In genomic region chr11:36635082-36635481, GRCm38 (mm10) we compare ENCODE assay signal across 17 mouse cellular contexts.
DNase-seq lines count a peak whose midpoint lies in the region; ATAC-seq lines count a peak whose summit lies in the region.
"Had no signal": no experiment of that assay in that cellular context is flagged by ENCODE, and none has a peak within 500 bp of the region (broad histone marks: within the 10 kb centered on the region; RNA-seq: fewer than 3 reads in every experiment).

No protein-coding gene starts in this region.

- H3K4me2 ChIP-seq in forebrain, embryonic 14.5 days (ENCODE audit: low read length), result no peak overlapping the region
- no peak overlapping the region for H3K4me2 ChIP-seq in forebrain, embryonic 13.5 days
- peak overlapping the region; percentile 39 for H3K4me2 ChIP-seq in heart, embryonic 16.5 days (ENCODE audit: low read depth, low read length)
- no peak overlapping the region for H3K4me2 ChIP-seq in midbrain, embryonic 12.5 days (replicated peaks)
- H3K4me2 ChIP-seq in midbrain, embryonic 16.5 days (ENCODE audit: low read length), result no peak overlapping the region
- peak overlapping the region; percentile 13; the same call in 1 of the 2 replicates for H3K4me2 ChIP-seq in midbrain, embryonic 14.5 days (ENCODE audit: low read length)
- H3K4me2 ChIP-seq: intestine, embryonic 15.5 days; liver, embryonic 13.5 days had no signal

- no peaks in the 10 kb centered on the region for H3K27me3 ChIP-seq in forebrain, embryonic 14.5 days (replicated peaks; ENCODE audit: control insufficient read depth, insufficient read depth, low read length)
- H3K27me3 ChIP-seq in forebrain, embryonic 13.5 days, result no peaks in the 10 kb centered on the region
- no peaks in the 10 kb centered on the region for H3K27me3 ChIP-seq in heart, embryonic 16.5 days (ENCODE audit: control insufficient read depth, insufficient read depth, low read length)
- H3K27me3 ChIP-seq in midbrain, embryonic 12.5 days, result no peaks in the 10 kb centered on the region
- no peaks in the 10 kb centered on the region for H3K27me3 ChIP-seq in midbrain, embryonic 16.5 days (ENCODE audit: control insufficient read depth, insufficient read depth, low read depth, low read length)
- H3K27me3 ChIP-seq in midbrain, embryonic 14.5 days (ENCODE audit: control insufficient read depth, insufficient read depth, low read length), result no peaks in the 10 kb centered on the region
- H3K27me3 ChIP-seq: intestine, embryonic 15.5 days; liver, embryonic 13.5 days had no signal

- intact Hi-C loops in heart, postnatal 14 days (cut with DNase I), result no loop called here

- peaks cover 10% of the 10 kb centered on the region for H3K4me1 ChIP-seq in forebrain, embryonic 14.5 days (ENCODE audit: control insufficient read depth, insufficient read depth, low read length)
- peaks cover 14% of the 10 kb centered on the region; the same call in 1 of the 2 replicates for H3K4me1 ChIP-seq in forebrain, embryonic 13.5 days
- peaks cover 9% of the 10 kb centered on the region for H3K4me1 ChIP-seq in heart, embryonic 16.5 days (ENCODE audit: control insufficient read depth, insufficient read depth, low read length)
- peaks cover 9% of the 10 kb centered on the region for H3K4me1 ChIP-seq in midbrain, embryonic 12.5 days
- H3K4me1 ChIP-seq in midbrain, embryonic 16.5 days (ENCODE audit: control insufficient read depth, insufficient read depth, low read length), result peaks cover 13% of the 10 kb centered on the region
- peaks cover 21% of the 10 kb centered on the region; the same call in 1 of the 2 replicates for H3K4me1 ChIP-seq in midbrain, embryonic 14.5 days (ENCODE audit: control insufficient read depth, insufficient read depth, low read length)
- H3K4me1 ChIP-seq: intestine, embryonic 15.5 days; liver, embryonic 13.5 days had no signal

- H3K36me3 ChIP-seq in forebrain, embryonic 14.5 days (ENCODE audit: control insufficient read depth, insufficient read depth, low read length), result no peaks in the 10 kb centered on the region
- no peaks in the 10 kb centered on the region for H3K36me3 ChIP-seq in forebrain, embryonic 13.5 days (ENCODE audit: poor library complexity, severe bottlenecking)
- H3K36me3 ChIP-seq in heart, embryonic 16.5 days (ENCODE audit: control insufficient read depth, insufficient read depth), result no peaks in the 10 kb centered on the region
- H3K36me3 ChIP-seq in midbrain, embryonic 12.5 days, result no peaks in the 10 kb centered on the region
- H3K36me3 ChIP-seq in midbrain, embryonic 16.5 days (ENCODE audit: control insufficient read depth, insufficient read depth, low read length), result no peaks in the 10 kb centered on the region
- H3K36me3 ChIP-seq in midbrain, embryonic 14.5 days (ENCODE audit: control insufficient read depth, insufficient read depth, low read length), result no peaks in the 10 kb centered on the region
- H3K36me3 ChIP-seq: hindbrain, embryonic 10.5 days; intestine, embryonic 15.5 days; liver, embryonic 13.5 days had no signal

- DNase-seq in forebrain, embryonic 14.5 days (ENCODE audit: low spot score), result peak; percentile 36
- no peak for DNase-seq in heart, postnatal 14 days
- DNase-seq in midbrain, embryonic 14.5 days, result peak; percentile 37
- DNase-seq in left cerebral cortex, adult 11 months (ENCODE audit: low spot score), result no peak
- DNase-seq: cerebellum, adult 8-10 months; gastrocnemius, postnatal 10 days; kidney, postnatal 14 days; liver, embryonic 13.5 days; thymus, postnatal 14 days had no signal

- no peak overlapping the region for H3K27ac ChIP-seq in forebrain, embryonic 14.5 days (ENCODE audit: low read depth, low read length)
- no peak overlapping the region for H3K27ac ChIP-seq in forebrain, embryonic 13.5 days
- peak overlapping the region; percentile 14 for H3K27ac ChIP-seq in heart, embryonic 16.5 days (ENCODE audit: low read length)
- H3K27ac ChIP-seq in midbrain, embryonic 12.5 days (replicated peaks), result no peak overlapping the region
- no peak overlapping the region for H3K27ac ChIP-seq in midbrain, embryonic 16.5 days (ENCODE audit: low read length)
- no peak overlapping the region for H3K27ac ChIP-seq in midbrain, embryonic 14.5 days (replicated peaks; ENCODE audit: low read depth, low read length)
- H3K27ac ChIP-seq: hindbrain, embryonic 10.5 days; intestine, embryonic 15.5 days; liver, embryonic 13.5 days; macrophage had no signal

- no peak overlapping the region for H3K9ac ChIP-seq in forebrain, embryonic 14.5 days (ENCODE audit: low read length)
- no peak overlapping the region for H3K9ac ChIP-seq in forebrain, embryonic 13.5 days
- 0 out of 2 replicates have a peak overlapping the region, but pooled peaks have one; percentile 20 for H3K9ac ChIP-seq in heart, embryonic 16.5 days (ENCODE audit: low read length)
- no peak overlapping the region for H3K9ac ChIP-seq in midbrain, embryonic 12.5 days (replicated peaks)
- no peak overlapping the region for H3K9ac ChIP-seq in midbrain, embryonic 16.5 days (ENCODE audit: low read depth, low read length)
- no peak overlapping the region for H3K9ac ChIP-seq in midbrain, embryonic 14.5 days (replicated peaks; ENCODE audit: low read length)
- H3K9ac ChIP-seq: intestine, embryonic 15.5 days; liver, embryonic 13.5 days had no signal

- ATAC-seq in forebrain, embryonic 14.5 days, result peak; percentile 52; the same call in 1 of the 2 replicates
- ATAC-seq in forebrain, embryonic 13.5 days, result no peak
- 0 out of 2 replicates have a peak, but pooled peaks have one; percentile 63 for ATAC-seq in heart, embryonic 16.5 days (replicated peaks; ENCODE audit: extremely low read depth, insufficient read depth, low FRiP score)
- ATAC-seq in midbrain, embryonic 12.5 days (ENCODE audit: low FRiP score, low read depth), result 0 out of 2 replicates have a peak, but pooled peaks have one; percentile 52
- ATAC-seq in midbrain, embryonic 16.5 days, result no peak
- ATAC-seq in midbrain, embryonic 14.5 days (ENCODE audit: low FRiP score, low TSS enrichment), result no peak
- ATAC-seq: intestine, embryonic 15.5 days had no signal

- no peaks in the 10 kb centered on the region for H3K9me3 ChIP-seq in forebrain, embryonic 14.5 days (replicated peaks; ENCODE audit: control insufficient read depth, low read length)
- no peaks in the 10 kb centered on the region for H3K9me3 ChIP-seq in forebrain, embryonic 13.5 days (replicated peaks)
- H3K9me3 ChIP-seq in heart, embryonic 16.5 days (replicated peaks; ENCODE audit: control insufficient read depth, low read length), result no peaks in the 10 kb centered on the region
- no peaks in the 10 kb centered on the region for H3K9me3 ChIP-seq in midbrain, embryonic 12.5 days
- no peaks in the 10 kb centered on the region for H3K9me3 ChIP-seq in midbrain, embryonic 16.5 days (replicated peaks; ENCODE audit: control insufficient read depth, low read length, poor library complexity, severe bottlenecking)
- no peaks in the 10 kb centered on the region for H3K9me3 ChIP-seq in midbrain, embryonic 14.5 days (ENCODE audit: control insufficient read depth, low read length)
- H3K9me3 ChIP-seq: hindbrain, embryonic 10.5 days; intestine, embryonic 15.5 days; liver, embryonic 13.5 days had no signal

- no peak overlapping the region for H3K4me3 ChIP-seq in forebrain, embryonic 14.5 days (ENCODE audit: low read depth, low read length)
- H3K4me3 ChIP-seq in forebrain, embryonic 13.5 days, result no peak overlapping the region
- peak overlapping the region; percentile 1; the same call in 1 of the 2 replicates for H3K4me3 ChIP-seq in heart, embryonic 16.5 days (ENCODE audit: low read length)
- no peak overlapping the region for H3K4me3 ChIP-seq in midbrain, embryonic 12.5 days
- no peak overlapping the region for H3K4me3 ChIP-seq in midbrain, embryonic 16.5 days (ENCODE audit: low read depth, low read length)
- H3K4me3 ChIP-seq in midbrain, embryonic 14.5 days (replicated peaks; ENCODE audit: low read depth, low read length), result no peak overlapping the region
- H3K4me3 ChIP-seq: hindbrain, embryonic 10.5 days; intestine, embryonic 15.5 days; liver, embryonic 13.5 days; myocyte had no signal

- WGBS in forebrain, embryonic 14.5 days, result 24% methylated on average over 6 of the region's 6 CpGs
- 32% methylated on average over 6 of the region's 6 CpGs for WGBS in forebrain, embryonic 13.5 days
- 11% methylated on average over 6 of the region's 6 CpGs for WGBS in heart, embryonic 16.5 days
- 24% methylated on average over 6 of the region's 6 CpGs for WGBS in midbrain, embryonic 12.5 days
- WGBS in midbrain, embryonic 16.5 days, result 19% methylated on average over 6 of the region's 6 CpGs
- 19% methylated on average over 6 of the region's 6 CpGs for WGBS in midbrain, embryonic 14.5 days

Comparison
In these comparisons a context has a peak if more than half of its experiments do, and no peak if none do; other contexts are left out.
1. ATAC-seq: peak in forebrain, embryonic 14.5 days (single experiment), heart, embryonic 16.5 days (single experiment) and midbrain, embryonic 12.5 days (single experiment); none in forebrain, embryonic 13.5 days (single experiment), midbrain, embryonic 16.5 days (single experiment) and midbrain, embryonic 14.5 days (single experiment).
2. H3K4me2 ChIP-seq: peak in heart, embryonic 16.5 days (single experiment) and midbrain, embryonic 14.5 days (single experiment); none in forebrain, embryonic 14.5 days (single experiment), forebrain, embryonic 13.5 days (single experiment), midbrain, embryonic 12.5 days (single experiment) and midbrain, embryonic 16.5 days (single experiment).
3. DNase-seq: peak in forebrain, embryonic 14.5 days (single experiment) and midbrain, embryonic 14.5 days (single experiment); none in heart, postnatal 14 days (0 of 2) and left cerebral cortex, adult 11 months (single experiment).